Mouse (Mus musculus): ENCODE measurements at regions not wholly inside any gene's neighbourhood (a gene's known extent, or its start where the extent isn't known, plus 50 kb on each side); places are given as distances from the start of the nearest gene placed in this dataset.

DNA sequence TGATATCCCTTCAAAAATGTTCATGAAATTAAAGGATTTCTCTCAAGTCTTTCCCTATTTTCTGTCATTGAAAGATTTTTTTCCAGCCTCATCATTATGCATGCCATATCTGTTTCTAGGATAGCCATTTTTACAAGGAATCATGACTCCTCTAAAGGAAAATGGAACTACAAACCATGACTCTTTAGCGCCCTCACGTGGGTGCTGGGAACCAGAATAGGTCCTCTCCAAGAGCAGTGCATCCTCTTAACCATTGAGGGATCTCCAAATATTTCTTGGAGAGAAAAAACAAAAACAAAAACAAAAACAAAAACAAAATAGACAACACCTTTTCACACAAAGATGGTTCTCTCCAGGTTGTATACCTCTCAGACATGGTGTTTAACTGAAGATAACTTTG is 172.0 kb upstream of the Adgrl4 start:
- TF ChIP-seq FLI1 (IDR thresholded peaks at IDR 0.05; ENCODE audit: low read length) (no peak), GATA1 (IDR thresholded peaks at IDR 0.05; ENCODE audit: borderline replicate concordance, low read length) (no peak)
- Histone ChIP-seq H3K4me1 (no peaks in the 10 kb centered on the region), H3K4me3 (replicated peaks) (no peak overlapping the region), H3K36me3 (replicated peaks; ENCODE audit: low read length) (no peaks in the 10 kb centered on the region), H3K27me3 (replicated peaks) (no peaks in the 10 kb centered on the region), H3K9me3 (no peaks in the 10 kb centered on the region)

DNA sequence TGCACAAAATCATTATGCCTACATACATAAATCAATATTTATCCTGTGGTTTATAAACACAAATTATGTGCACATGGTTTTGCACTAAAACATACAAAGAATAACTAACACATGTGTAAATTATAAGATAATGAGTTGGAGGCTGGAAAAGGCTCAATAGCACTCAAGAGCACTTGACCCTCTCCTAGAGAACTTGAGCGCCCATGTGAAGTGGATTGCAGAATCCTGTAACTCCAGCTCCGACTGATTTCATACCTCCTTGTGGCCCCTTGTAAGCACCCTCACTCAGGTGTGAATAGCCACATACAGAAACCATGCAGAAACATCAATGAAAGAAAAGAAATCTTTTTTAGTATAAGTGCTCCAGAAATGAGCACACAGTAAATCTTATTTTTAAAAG is 168.2 kb upstream of the Adgrl4 start:
- TF ChIP-seq FLI1 (IDR thresholded peaks at IDR 0.05; ENCODE audit: low read length): no peak
- TF ChIP-seq GATA1 (IDR thresholded peaks at IDR 0.05; ENCODE audit: borderline replicate concordance, low read length): no peak
- Histone ChIP-seq H3K27me3 (replicated peaks) (no peaks in the 10 kb centered on the region), H3K9me3 (no peaks in the 10 kb centered on the region), H3K4me1 (no peaks in the 10 kb centered on the region), H3K36me3 (replicated peaks; ENCODE audit: low read length) (no peaks in the 10 kb centered on the region), H3K4me3 (replicated peaks) (no peak overlapping the region)

DNA sequence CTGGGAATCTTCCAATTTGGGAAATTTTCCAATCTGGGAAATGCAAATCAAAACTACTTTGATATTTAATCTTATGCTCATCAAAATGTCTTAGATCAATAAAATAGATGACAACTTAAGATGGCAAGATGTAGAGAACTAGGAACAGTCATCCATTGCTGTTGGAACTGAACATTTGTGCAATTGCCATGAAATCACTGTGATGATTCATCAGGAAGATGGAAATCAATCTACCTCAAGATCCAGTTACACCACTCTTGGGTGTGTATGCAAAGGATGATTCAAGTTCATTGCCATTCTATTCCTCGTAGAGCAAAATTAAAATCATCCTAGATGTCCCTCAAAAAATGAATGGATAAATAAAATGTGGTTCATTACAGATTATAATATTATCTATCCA is 153.9 kb upstream of the Adgrl4 start:
- Histone ChIP-seq H3K27me3 (replicated peaks) (no peaks in the 10 kb centered on the region), H3K4me1 (no peaks in the 10 kb centered on the region), H3K4me3 (replicated peaks) (no peak overlapping the region), H3K9me3 (no peaks in the 10 kb centered on the region), H3K36me3 (replicated peaks; ENCODE audit: low read length) (no peaks in the 10 kb centered on the region)
- TF ChIP-seq FLI1 (IDR thresholded peaks at IDR 0.05; ENCODE audit: low read length) (no peak), GATA1 (IDR thresholded peaks at IDR 0.05; ENCODE audit: borderline replicate concordance, low read length) (no peak)

DNA sequence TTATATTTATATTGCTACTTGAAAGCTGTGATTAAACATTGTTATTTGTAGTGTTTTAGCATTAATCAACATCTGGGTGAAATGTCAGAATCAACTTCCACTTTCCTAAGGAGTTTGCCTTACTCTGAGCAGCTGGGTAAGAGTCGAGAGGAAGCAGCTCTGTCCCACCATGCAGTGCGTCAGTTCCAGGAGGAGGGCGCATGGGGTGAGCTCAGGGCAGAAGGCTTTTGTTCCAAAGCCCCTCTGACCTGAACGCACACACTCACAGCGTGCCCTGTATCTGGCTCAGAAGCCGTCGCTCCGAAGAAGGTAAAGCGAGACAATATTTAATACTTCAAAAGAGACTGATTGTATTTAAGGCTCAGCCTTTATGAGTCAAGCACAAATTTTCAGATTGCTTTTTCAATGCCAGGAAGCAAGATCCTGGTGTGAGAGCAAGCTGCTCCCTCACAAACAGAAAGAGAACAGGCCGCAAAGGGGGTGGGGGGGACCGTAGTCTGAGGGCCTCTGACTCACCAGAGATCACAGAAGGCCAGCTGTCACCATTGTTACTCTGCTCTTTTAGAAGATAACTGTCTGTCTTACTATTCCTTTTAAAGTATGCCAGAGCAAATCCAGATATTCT is 143.6 kb upstream of the Adgrl4 start:
- Histone ChIP-seq H3K36me3 (replicated peaks; ENCODE audit: low read length) (no peaks in the 10 kb centered on the region), H3K27me3 (replicated peaks) (no peaks in the 10 kb centered on the region), H3K9me3 (no peaks in the 10 kb centered on the region), H3K4me1 (peaks cover 5% of the 10 kb centered on the region; the same call in 1 of the 2 replicates), H3K4me3 (replicated peaks) (peak overlapping the region; percentile 80)
- no peak for TF ChIP-seq FLI1 (IDR thresholded peaks at IDR 0.05; ENCODE audit: low read length)
- no peak for TF ChIP-seq GATA1 (IDR thresholded peaks at IDR 0.05; ENCODE audit: borderline replicate concordance, low read length)

DNA sequence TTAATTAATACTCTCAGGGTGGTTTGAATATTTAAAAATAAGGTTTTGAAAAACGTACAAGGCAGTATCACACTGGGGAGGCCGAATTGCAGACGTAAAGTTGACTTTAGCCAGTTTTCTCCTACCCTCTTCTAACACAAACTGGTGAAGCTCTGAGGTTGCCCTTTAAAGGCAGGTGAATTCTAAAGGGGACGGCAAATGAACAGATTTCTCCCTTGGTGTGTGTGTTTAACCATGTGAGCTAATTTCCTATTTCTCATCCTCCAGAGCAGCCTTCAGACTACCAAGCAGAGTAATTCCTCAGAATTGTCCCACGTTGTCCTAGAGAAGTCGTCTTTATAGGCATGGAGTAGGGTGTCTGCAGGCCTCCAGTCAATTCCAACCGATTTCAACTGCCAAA is 143.1 kb upstream of the Adgrl4 start:
- H3K36me3 ChIP-seq (replicated peaks; ENCODE audit: low read length): no peaks in the 10 kb centered on the region
- no peaks in the 10 kb centered on the region for H3K9me3 ChIP-seq
- no peaks in the 10 kb centered on the region for H3K27me3 ChIP-seq (replicated peaks)
- H3K4me1 ChIP-seq: peaks cover 5% of the 10 kb centered on the region; the same call in 1 of the 2 replicates
- no peak for TF ChIP-seq GATA1 (IDR thresholded peaks at IDR 0.05; ENCODE audit: borderline replicate concordance, low read length)
- no peak for TF ChIP-seq FLI1 (IDR thresholded peaks at IDR 0.05; ENCODE audit: low read length)
- no peak overlapping the region for H3K4me3 ChIP-seq (replicated peaks)

DNA sequence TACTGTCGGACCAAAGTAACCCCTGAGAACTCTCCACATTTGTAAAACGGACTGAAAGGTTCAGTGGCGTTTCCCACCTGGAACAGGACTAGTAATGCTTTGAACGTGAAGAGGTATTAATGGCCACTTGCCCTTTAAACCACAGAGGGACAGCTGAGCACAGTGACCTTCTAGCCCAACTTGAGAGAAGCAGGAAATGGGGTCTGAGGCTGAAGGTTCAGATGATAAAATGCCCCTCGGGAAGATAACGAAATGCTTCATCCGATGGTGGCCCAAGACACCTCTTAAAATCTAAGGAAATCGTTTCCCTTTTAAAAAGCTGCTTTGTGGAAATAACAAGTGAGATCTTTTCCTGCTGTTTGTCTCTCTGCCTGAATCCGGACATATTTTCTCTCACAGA is 142.7 kb upstream of the Adgrl4 start:
- TF ChIP-seq GATA1 (IDR thresholded peaks at IDR 0.05; ENCODE audit: borderline replicate concordance, low read length): no peak
- H3K36me3 ChIP-seq (replicated peaks; ENCODE audit: low read length): no peaks in the 10 kb centered on the region
- no peaks in the 10 kb centered on the region for H3K27me3 ChIP-seq (replicated peaks)
- H3K9me3 ChIP-seq: no peaks in the 10 kb centered on the region
- peaks cover 5% of the 10 kb centered on the region; the same call in 1 of the 2 replicates for H3K4me1 ChIP-seq
- no peak overlapping the region for H3K4me3 ChIP-seq (replicated peaks)

DNA sequence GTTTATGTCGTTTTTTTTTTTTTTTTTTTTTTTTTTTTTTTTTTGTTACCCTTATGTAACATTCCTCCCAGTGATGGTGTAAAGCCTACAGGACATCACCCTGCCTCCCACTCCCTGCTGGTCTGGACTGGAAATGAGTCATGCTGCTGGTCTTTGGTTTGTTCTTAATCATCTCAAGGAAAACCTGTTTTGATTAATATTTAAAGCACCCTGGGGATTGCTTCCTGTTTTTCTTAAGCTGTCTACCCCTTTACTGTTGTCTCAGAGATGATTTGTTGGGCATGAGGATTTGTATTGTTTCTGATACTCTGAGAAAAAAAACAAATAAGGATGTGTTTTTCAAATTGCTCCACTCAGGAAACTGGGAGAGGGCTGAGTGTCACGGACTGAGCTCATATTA is 139.4 kb upstream of the Adgrl4 start:
- Histone ChIP-seq H3K36me3 (replicated peaks; ENCODE audit: low read length) (no peaks in the 10 kb centered on the region), H3K4me1 (peaks cover 5% of the 10 kb centered on the region; the same call in 1 of the 2 replicates), H3K9me3 (no peaks in the 10 kb centered on the region), H3K4me3 (replicated peaks) (no peak overlapping the region), H3K27me3 (replicated peaks) (no peaks in the 10 kb centered on the region)
- no peak for TF ChIP-seq FLI1 (IDR thresholded peaks at IDR 0.05; ENCODE audit: low read length)
- TF ChIP-seq GATA1 (IDR thresholded peaks at IDR 0.05; ENCODE audit: borderline replicate concordance, low read length): no peak

DNA sequence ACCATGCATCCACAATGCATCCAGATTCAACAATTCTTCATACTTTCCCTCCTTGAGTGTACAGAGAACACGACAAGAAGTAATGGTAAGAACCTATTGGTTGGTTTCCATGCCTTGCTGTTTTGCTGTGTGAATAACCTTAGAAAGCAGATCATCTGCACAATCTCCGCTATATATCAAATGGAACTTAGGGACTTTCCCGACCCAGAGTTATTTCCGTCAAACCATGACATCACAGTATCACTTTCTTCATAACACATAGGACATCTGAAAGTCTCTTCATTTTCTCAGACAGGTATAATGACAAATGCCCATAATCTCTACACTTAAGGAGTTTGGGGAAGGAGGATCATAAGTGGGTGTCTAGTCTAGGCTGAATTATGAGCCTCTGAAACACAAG is 132.3 kb upstream of the Adgrl4 start:
- no peaks in the 10 kb centered on the region for H3K4me1 ChIP-seq
- H3K9me3 ChIP-seq: no peaks in the 10 kb centered on the region
- no peak for TF ChIP-seq FLI1 (IDR thresholded peaks at IDR 0.05; ENCODE audit: low read length)
- no peak for TF ChIP-seq GATA1 (IDR thresholded peaks at IDR 0.05; ENCODE audit: borderline replicate concordance, low read length)
- no peaks in the 10 kb centered on the region for H3K36me3 ChIP-seq (replicated peaks; ENCODE audit: low read length)
- H3K4me3 ChIP-seq (replicated peaks): no peak overlapping the region
- H3K27me3 ChIP-seq (replicated peaks): no peaks in the 10 kb centered on the region

DNA sequence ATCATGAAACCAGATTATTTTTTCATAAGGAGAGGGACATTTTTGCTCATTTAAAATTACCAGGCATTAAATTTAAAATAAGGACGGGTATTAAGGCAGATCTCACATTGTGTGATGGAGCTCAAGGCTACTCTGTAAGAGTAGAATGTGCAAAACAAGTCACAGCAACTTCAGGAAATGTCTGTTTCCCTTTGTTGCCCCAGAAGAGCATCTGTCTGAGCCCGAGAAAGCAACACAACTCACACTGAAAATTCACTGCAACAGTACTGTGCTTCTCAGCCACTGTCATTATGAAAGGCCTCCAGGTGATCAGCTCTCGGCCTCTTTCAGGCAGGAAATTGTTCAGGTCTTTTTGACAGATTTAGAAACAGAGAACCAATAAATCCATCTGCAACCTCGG is 129.7 kb upstream of the Adgrl4 start:
- no peaks in the 10 kb centered on the region for H3K9me3 ChIP-seq
- H3K4me3 ChIP-seq (replicated peaks): no peak overlapping the region
- no peaks in the 10 kb centered on the region for H3K27me3 ChIP-seq (replicated peaks)
- H3K4me1 ChIP-seq: no peaks in the 10 kb centered on the region
- TF ChIP-seq GATA1 (IDR thresholded peaks at IDR 0.05; ENCODE audit: borderline replicate concordance, low read length) (no peak), FLI1 (IDR thresholded peaks at IDR 0.05; ENCODE audit: low read length) (no peak)
- no peaks in the 10 kb centered on the region for H3K36me3 ChIP-seq (replicated peaks; ENCODE audit: low read length)

DNA sequence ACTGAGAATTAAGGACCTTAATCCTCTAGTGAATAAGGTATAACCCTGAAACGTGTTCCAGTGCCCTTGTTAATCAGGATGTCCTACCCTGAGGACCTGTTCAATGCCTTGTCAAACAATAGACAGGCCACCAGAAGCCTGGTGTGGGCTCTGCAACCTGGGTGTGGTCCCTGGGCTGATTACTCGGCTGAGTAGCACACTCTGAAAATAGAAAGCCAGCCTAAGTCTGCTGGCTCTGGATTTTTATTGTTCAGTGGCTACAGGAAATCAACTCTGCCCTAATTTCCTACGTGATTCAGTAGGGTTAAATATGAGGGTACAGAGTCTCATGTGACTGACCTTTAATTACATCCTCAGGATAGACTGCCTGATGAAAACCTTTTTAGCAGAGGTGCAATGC is 113.9 kb upstream of the Adgrl4 start:
- Histone ChIP-seq H3K4me1 (no peaks in the 10 kb centered on the region), H3K4me3 (replicated peaks) (no peak overlapping the region), H3K27me3 (replicated peaks) (no peaks in the 10 kb centered on the region), H3K9me3 (no peaks in the 10 kb centered on the region), H3K36me3 (replicated peaks; ENCODE audit: low read length) (no peaks in the 10 kb centered on the region)
- TF ChIP-seq FLI1 (IDR thresholded peaks at IDR 0.05; ENCODE audit: low read length): no peak
- TF ChIP-seq GATA1 (IDR thresholded peaks at IDR 0.05; ENCODE audit: borderline replicate concordance, low read length): no peak

DNA sequence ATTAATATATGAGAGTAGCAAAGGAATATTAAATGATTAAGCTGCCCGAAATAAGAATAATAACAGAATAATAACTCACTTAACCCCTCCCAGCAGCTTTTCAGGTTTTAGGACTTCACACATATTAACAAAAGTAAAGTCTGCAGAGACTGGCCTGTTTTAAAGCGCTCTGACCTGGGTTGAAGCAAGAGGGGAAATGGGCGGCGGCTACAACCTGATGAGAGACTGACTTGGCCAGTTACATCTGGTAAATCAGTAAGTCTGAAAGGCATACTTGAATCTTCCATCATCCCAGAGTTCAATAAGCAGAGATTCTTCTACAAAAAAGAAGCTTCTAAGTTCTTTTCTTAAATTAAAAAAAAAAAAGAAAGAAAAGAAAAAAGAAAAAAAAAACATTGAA is 107.9 kb upstream of the Adgrl4 start:
- Histone ChIP-seq H3K4me3 (replicated peaks) (no peak overlapping the region), H3K27me3 (replicated peaks) (no peaks in the 10 kb centered on the region)
- TF ChIP-seq FLI1 (IDR thresholded peaks at IDR 0.05; ENCODE audit: low read length): no peak
- TF ChIP-seq GATA1 (IDR thresholded peaks at IDR 0.05; ENCODE audit: borderline replicate concordance, low read length): no peak

More for the DNA sequence above, 107.9 kb upstream of the Adgrl4 start:
- no peaks in the 10 kb centered on the region for H3K9me3 ChIP-seq
- no peaks in the 10 kb centered on the region for H3K36me3 ChIP-seq (replicated peaks; ENCODE audit: low read length)
- no peaks in the 10 kb centered on the region for H3K4me1 ChIP-seq

Measured in megakaryocyte, embryonic 14.5 days (primary cell).